Mouse (Mus musculus) heart, postnatal 0 days (tissue): ENCODE measurements around the gene Tbx10.

Experiments used
- CTCF ChIP-seq: IDR thresholded peaks from 2 replicates; pipeline ENCODE4 v1.5.1; 2016; ENCODE audit warnings: antibody characterized with exemption, control low read depth, low read depth
- EP300 ChIP-seq: IDR thresholded peaks from 2 replicates; pipeline ENCODE4 v1.6.1; 2016; ENCODE audit warnings: antibody characterized with exemption, low read depth

DNA sequence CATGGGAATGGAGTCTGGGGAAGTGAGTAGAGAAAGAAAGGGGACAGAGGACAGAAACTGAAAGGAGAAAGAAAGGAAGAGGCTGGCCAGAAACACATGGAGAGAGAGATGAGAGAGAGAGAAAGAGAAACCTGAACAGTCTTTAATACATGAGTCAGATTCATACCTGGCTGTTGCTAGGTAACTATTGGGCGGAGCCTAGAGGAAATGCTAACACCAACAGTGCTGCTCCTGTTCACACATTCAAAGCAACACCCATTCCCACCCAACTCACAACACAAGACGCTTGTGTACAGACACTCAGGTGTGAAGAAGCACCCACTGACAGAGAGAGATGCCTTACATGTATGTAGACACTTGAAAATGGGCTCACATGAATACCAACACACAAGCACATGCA, 16.7 kb upstream of the Tbx10 start:
- TF ChIP-seq EP300 (no peak), CTCF (no peak)
